Mouse (Mus musculus): ENCODE data around the gene Cox5a.

DNA sequence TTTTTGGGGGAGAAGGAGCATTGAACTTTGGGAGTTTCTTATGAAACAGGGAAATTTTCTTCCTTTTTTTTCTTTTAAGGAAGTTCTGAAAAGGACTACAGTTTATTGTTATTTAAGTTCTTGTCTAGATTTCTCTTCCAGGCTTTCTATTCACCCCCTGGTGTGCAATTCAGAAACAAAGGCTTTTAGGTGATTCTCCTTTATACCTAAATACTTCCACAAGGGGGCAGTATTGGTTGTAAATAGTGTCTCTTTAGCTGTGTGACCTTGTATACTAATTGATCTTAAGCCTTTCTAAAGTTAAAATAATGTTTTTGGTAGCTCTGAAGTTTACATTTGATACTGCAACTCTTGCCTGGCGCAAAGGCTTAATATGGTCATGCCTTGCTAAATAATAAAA, 2.7 kb downstream of the Cox5a start:
- TF ChIP-seq CTCF (IDR thresholded peaks at IDR 0.05; ENCODE audit: borderline replicate concordance, insufficient read depth, low read depth, low read length): no peak; the same call in 1 of the 2 replicates
- no peak for TF ChIP-seq POLR2A (IDR thresholded peaks at IDR 0.05; ENCODE audit: borderline replicate concordance, insufficient read depth, low read length)

All from cerebellum, adult 2 months (tissue).